Mouse (Mus musculus): ENCODE measurements around the gene Zrsr1. TPM values are rescaled to one million over a fixed set of nuclear protein-coding genes. Genes with fewer than 3 reads are reported as not detected.

Gene Zrsr1
- total and polyA plus RNA-seq, 3 experiments = 4.0 to 9.3 (median 4.8) TPM

DNA sequence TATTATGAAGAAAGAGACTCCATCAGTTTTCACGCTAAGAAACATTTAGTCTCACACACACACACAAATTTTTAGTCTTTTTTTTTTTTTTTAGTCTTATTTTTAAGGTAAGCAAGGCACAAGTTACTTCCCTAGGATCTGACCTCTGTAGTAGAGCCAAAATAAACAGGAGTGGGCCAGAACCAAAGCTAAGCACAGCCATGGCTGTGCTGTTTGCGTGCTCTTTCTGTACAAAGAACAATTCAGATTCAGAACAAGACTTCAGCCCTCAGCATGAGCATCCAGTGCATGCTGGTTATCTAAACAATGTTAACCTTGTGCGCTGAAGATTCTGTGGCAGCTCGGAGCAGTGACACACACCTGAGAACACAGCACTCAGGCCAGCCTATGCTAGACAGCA, 7.4 kb upstream of the Zrsr1 start:
- no peak overlapping the region for H3K27ac ChIP-seq (ENCODE audit: insufficient read depth, low read depth)
- DNase-seq (ENCODE audit: extremely low read depth) = no peak
- H3K4me1 ChIP-seq (ENCODE audit: control insufficient read depth in 1 of 2, insufficient read depth in 2 of 2) = peaks cover 0 to 4% of the 10 kb centered on the region in 2 experiments; a peak in 2 of 4 replicates
- dilution Hi-C loops (cut with MboI; ENCODE audit: extremely low pct_ligation_motif_present, extremely low pct_unique_long_range_greater_than_20kb, low sequenced_read_pairs) (no loop called here), in situ Hi-C loops (cut with MboI; ENCODE audit: low pct_ligation_motif_present, low pct_unique_long_range_greater_than_20kb, low sequenced_read_pairs) (no loop called here)
- TF ChIP-seq UBTF (IDR thresholded peaks at IDR 0.05; ENCODE audit: low read depth, low read length) (no peak), MAZ (IDR thresholded peaks at IDR 0.05; ENCODE audit: low read depth, low read length) (no peak), HCFC1 (IDR thresholded peaks at IDR 0.05; ENCODE audit: low read depth, low read length) (no peak)
- H3K36me3 ChIP-seq (replicated peaks in 1 of 2; ENCODE audit: control insufficient read depth in 1 of 2, insufficient read depth in 1 of 2, low read length in 1 of 2) = peaks cover 4 to 24% of the 10 kb centered on the region in 2 experiments
- H3K27me3 ChIP-seq (replicated peaks) = no peaks in the 10 kb centered on the region
- H3K4me3 ChIP-seq (replicated peaks in 1 of 3; ENCODE audit: low read depth in 2 of 3, low read length in 2 of 3, poor library complexity in 1 of 3) = no peak overlapping the region
- H3K79me2 ChIP-seq (replicated peaks; ENCODE audit: control insufficient read depth, extremely low read depth, insufficient read depth, poor library complexity, severe bottlenecking) = no peaks in the 10 kb centered on the region; the same call in 1 of the 2 replicates
- no peak overlapping the region for H3K4me2 ChIP-seq (ENCODE audit: insufficient read depth, low read depth, poor library complexity, severe bottlenecking)
- peaks cover 11% of the 10 kb centered on the region for H3K9me3 ChIP-seq (replicated peaks; ENCODE audit: low read length)
- no peak overlapping the region for H3K9ac ChIP-seq (ENCODE audit: insufficient read depth, low read depth)

DNA sequence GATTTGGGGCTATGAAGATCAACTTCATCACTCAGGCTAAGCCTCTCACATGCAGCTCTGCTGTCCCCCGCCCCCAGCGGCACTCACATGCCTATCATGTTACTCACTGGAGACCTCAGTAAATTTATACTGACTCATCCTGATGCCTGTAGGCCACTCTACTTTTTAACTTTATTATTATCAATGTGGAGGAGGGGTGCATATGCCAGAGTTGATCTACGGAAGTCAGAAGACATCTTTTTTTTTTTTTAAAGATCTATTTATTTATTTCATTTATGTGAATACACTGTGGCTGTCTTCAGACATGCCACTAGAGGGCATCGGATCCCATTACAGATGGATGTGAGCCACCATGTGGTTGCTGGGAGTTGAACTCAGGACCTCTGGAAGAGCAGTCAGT, 6.3 kb upstream of the Zrsr1 start:
- dilution Hi-C loops (cut with MboI; ENCODE audit: extremely low pct_ligation_motif_present, extremely low pct_unique_long_range_greater_than_20kb, low sequenced_read_pairs) (no loop called here), in situ Hi-C loops (cut with MboI; ENCODE audit: low pct_ligation_motif_present, low pct_unique_long_range_greater_than_20kb, low sequenced_read_pairs) (no loop called here)
- Histone ChIP-seq H3K4me1 (ENCODE audit: control insufficient read depth in 1 of 2, insufficient read depth in 2 of 2) (peaks cover 0 to 4% of the 10 kb centered on the region in 2 experiments; a peak in 3 of 4 replicates), H3K36me3 (replicated peaks in 1 of 2; ENCODE audit: control insufficient read depth in 1 of 2, insufficient read depth in 1 of 2, low read length in 1 of 2) (peaks cover 4 to 20% of the 10 kb centered on the region in 2 experiments), H3K4me3 (replicated peaks in 1 of 3; ENCODE audit: low read depth in 2 of 3, low read length in 2 of 3, poor library complexity in 1 of 3) (no peak overlapping the region), H3K27ac (ENCODE audit: insufficient read depth, low read depth) (no peak overlapping the region), H3K9ac (ENCODE audit: insufficient read depth, low read depth) (no peak overlapping the region), H3K27me3 (replicated peaks) (no peaks in the 10 kb centered on the region), H3K9me3 (replicated peaks; ENCODE audit: low read length) (peaks cover 11% of the 10 kb centered on the region), H3K4me2 (ENCODE audit: insufficient read depth, low read depth, poor library complexity, severe bottlenecking) (no peak overlapping the region), H3K79me2 (replicated peaks; ENCODE audit: control insufficient read depth, extremely low read depth, insufficient read depth, poor library complexity, severe bottlenecking) (no peaks in the 10 kb centered on the region; the same call in 1 of the 2 replicates)
- TF ChIP-seq MYC (IDR thresholded peaks at IDR 0.05; ENCODE audit: low read depth, low read length) (0 out of 2 replicates have a peak, but pooled peaks have one; percentile 19), SMC3 (IDR thresholded peaks at IDR 0.05; ENCODE audit: low read depth, low read length) (peak; percentile 31), ZC3H11A (IDR thresholded peaks at IDR 0.05; ENCODE audit: low read depth, low read length) (no peak), MEF2A (IDR thresholded peaks at IDR 0.05; ENCODE audit: borderline replicate concordance, low read depth, low read length) (no peak), CTCF (conservative IDR thresholded peaks at IDR 0.05 in 1 of 2, IDR thresholded peaks at IDR 0.05 in 1 of 2; ENCODE audit: low read depth in 2 of 2, low read length in 2 of 2) (peak in 1 of 2 experiments; percentile 67; a peak in 2 of 4 replicates)
- DNase-seq (ENCODE audit: extremely low read depth) = no peak

- dilution Hi-C loops (cut with MboI; ENCODE audit: extremely low pct_ligation_motif_present, extremely low pct_unique_long_range_greater_than_20kb, low sequenced_read_pairs) (no loop called here), in situ Hi-C loops (cut with MboI; ENCODE audit: low pct_ligation_motif_present, low pct_unique_long_range_greater_than_20kb, low sequenced_read_pairs) (no loop called here)
- TF ChIP-seq CTCF (conservative IDR thresholded peaks at IDR 0.05 in 1 of 2, IDR thresholded peaks at IDR 0.05 in 1 of 2; ENCODE audit: low read depth in 2 of 2, low read length in 2 of 2) (peak; percentile 90 to 91), ZC3H11A (IDR thresholded peaks at IDR 0.05; ENCODE audit: low read depth, low read length) (peak; percentile 64), ZMIZ1 (IDR thresholded peaks at IDR 0.05; ENCODE audit: low read depth, low read length) (no peak), SMC3 (IDR thresholded peaks at IDR 0.05; ENCODE audit: low read depth, low read length) (peak; percentile 77), RAD21 (IDR thresholded peaks at IDR 0.05; ENCODE audit: low read depth, low read length) (peak; percentile 97)
- Histone ChIP-seq H3K27me3 (replicated peaks) (no peaks in the 10 kb centered on the region), H3K4me3 (replicated peaks in 1 of 3; ENCODE audit: low read depth in 2 of 3, low read length in 2 of 3, poor library complexity in 1 of 3) (no peak overlapping the region), H3K9me3 (replicated peaks; ENCODE audit: low read length) (peaks cover 21% of the 10 kb centered on the region), H3K36me3 (replicated peaks in 1 of 2; ENCODE audit: control insufficient read depth in 1 of 2, insufficient read depth in 1 of 2, low read length in 1 of 2) (peaks cover 4 to 36% of the 10 kb centered on the region in 2 experiments), H3K27ac (ENCODE audit: insufficient read depth, low read depth) (no peak overlapping the region), H3K4me1 (ENCODE audit: control insufficient read depth in 1 of 2, insufficient read depth in 2 of 2) (peaks cover 0 to 4% of the 10 kb centered on the region in 2 experiments; a peak in 1 of 4 replicates), H3K9ac (ENCODE audit: insufficient read depth, low read depth) (no peak overlapping the region), H3K4me2 (ENCODE audit: insufficient read depth, low read depth, poor library complexity, severe bottlenecking) (no peak overlapping the region), H3K79me2 (replicated peaks; ENCODE audit: control insufficient read depth, extremely low read depth, insufficient read depth, poor library complexity, severe bottlenecking) (peaks cover 9% of the 10 kb centered on the region)
- DNase-seq (ENCODE audit: extremely low read depth) = peak; percentile 64
These were observed 2.3 kb upstream of the Zrsr1 start for GRCm38 (mm10) chr11:22969486-22969885.

All from CH12.LX (cell line).